ENCODE assay signal across 17 mouse cellular contexts in genomic region chr4:114367840-114368239, GRCm38 (mm10). TPM values are rescaled to one million over a fixed set of nuclear protein-coding genes. Genes with fewer than 3 reads are reported as not detected.
A peak's percentile ranks its signal among the peaks of the same experiment; 100 is the strongest.
DNase-seq lines count a peak whose midpoint lies in the region; ATAC-seq and TF ChIP-seq lines count a peak whose summit lies in the region.
"Had no signal": no experiment of that assay in that cellular context is flagged by ENCODE, and none has a peak within 500 bp of the region (broad histone marks: within the 10 kb centered on the region; RNA-seq: fewer than 3 reads in every experiment).

No protein-coding gene starts in this region.

- intact Hi-C loops in left cerebral cortex, postnatal 4 days (cut with DNase I) = no loop called here

- no peak overlapping the region for H3K4me2 ChIP-seq in hindbrain, embryonic 16.5 days (ENCODE audit: low read length)
- H3K4me2 ChIP-seq in hindbrain, embryonic 14.5 days (replicated peaks) = no peak overlapping the region
- no peak overlapping the region for H3K4me2 ChIP-seq in midbrain, embryonic 13.5 days (replicated peaks)
- no peak overlapping the region for H3K4me2 ChIP-seq in midbrain, postnatal 0 days (ENCODE audit: low read depth, low read length, poor library complexity, severe bottlenecking)
- H3K4me2 ChIP-seq in intestine, embryonic 16.5 days (ENCODE audit: low read depth, low read length) = no peak overlapping the region
- H3K4me2 ChIP-seq: limb, embryonic 13.5 days; midbrain, embryonic 12.5 days; neural tube, embryonic 12.5 days had no signal

- no peaks in the 10 kb centered on the region for H3K27me3 ChIP-seq in hindbrain, embryonic 16.5 days (replicated peaks; ENCODE audit: control insufficient read depth, insufficient read depth, low read length)
- H3K27me3 ChIP-seq in hindbrain, embryonic 14.5 days (ENCODE audit: control insufficient read depth, insufficient read depth, low read length) = no peaks in the 10 kb centered on the region
- peaks cover 11% of the 10 kb centered on the region for H3K27me3 ChIP-seq in midbrain, embryonic 13.5 days
- H3K27me3 ChIP-seq in midbrain, postnatal 0 days (ENCODE audit: insufficient read depth, low read length) = no peaks in the 10 kb centered on the region
- no peaks in the 10 kb centered on the region; the same call in 1 of the 2 replicates for H3K27me3 ChIP-seq in intestine, embryonic 16.5 days (replicated peaks; ENCODE audit: control insufficient read depth, insufficient read depth, low read length)
- H3K27me3 ChIP-seq: neural tube, embryonic 12.5 days had no signal

- H3K36me3 ChIP-seq in hindbrain, embryonic 16.5 days (ENCODE audit: control insufficient read depth, insufficient read depth, low read length) = no peaks in the 10 kb centered on the region
- no peaks in the 10 kb centered on the region for H3K36me3 ChIP-seq in hindbrain, embryonic 14.5 days (replicated peaks; ENCODE audit: control insufficient read depth, insufficient read depth)
- no peaks in the 10 kb centered on the region for H3K36me3 ChIP-seq in midbrain, embryonic 13.5 days
- H3K36me3 ChIP-seq in midbrain, postnatal 0 days (ENCODE audit: insufficient read depth, low read length) = no peaks in the 10 kb centered on the region
- H3K36me3 ChIP-seq in intestine, embryonic 16.5 days (ENCODE audit: control insufficient read depth, insufficient read depth, low read length) = no peaks in the 10 kb centered on the region
- H3K36me3 ChIP-seq: heart, embryonic 10.5 days; limb, embryonic 13.5 days; midbrain, embryonic 12.5 days; neural tube, embryonic 12.5 days had no signal

- DNase-seq in hindbrain, embryonic 14.5 days (ENCODE audit: low spot score) = no peak
- DNase-seq in midbrain, postnatal 0 days (ENCODE audit: low spot score) = no peak
- DNase-seq in left cerebral cortex, postnatal 4 days = no peak
- DNase-seq in frontal cortex, postnatal 36 days (ENCODE audit: low spot score in 2 of 2) = no peak
- DNase-seq: cerebellum, postnatal 36 days; gastrocnemius, postnatal 14 days; heart, postnatal 36 days; kidney, postnatal 10 days; right cerebral cortex, postnatal 14 days had no signal

- H3K9me3 ChIP-seq in hindbrain, embryonic 16.5 days (ENCODE audit: control insufficient read depth, low read length) = no peaks in the 10 kb centered on the region
- H3K9me3 ChIP-seq in hindbrain, embryonic 14.5 days (ENCODE audit: control insufficient read depth, low read length) = no peaks in the 10 kb centered on the region
- no peaks in the 10 kb centered on the region for H3K9me3 ChIP-seq in midbrain, embryonic 13.5 days
- H3K9me3 ChIP-seq in midbrain, postnatal 0 days (ENCODE audit: low read length) = no peaks in the 10 kb centered on the region
- H3K9me3 ChIP-seq in intestine, embryonic 16.5 days (ENCODE audit: control insufficient read depth, low read length) = no peaks in the 10 kb centered on the region
- H3K9me3 ChIP-seq: heart, embryonic 10.5 days; limb, embryonic 13.5 days; midbrain, embryonic 12.5 days; neural tube, embryonic 12.5 days had no signal

- peak; percentile 42; the same call in 1 of the 2 replicates for ATAC-seq in hindbrain, embryonic 16.5 days
- ATAC-seq in hindbrain, embryonic 14.5 days (ENCODE audit: low FRiP score) = no peak
- peak; percentile 66 for ATAC-seq in midbrain, embryonic 13.5 days
- ATAC-seq in midbrain, postnatal 0 days (ENCODE audit: low FRiP score) = no peak
- ATAC-seq in intestine, embryonic 16.5 days = peak; percentile 55
- ATAC-seq: inflammation-experienced regulatory T-cells, adult 6 months had no signal

- H3K4me3 ChIP-seq in hindbrain, embryonic 16.5 days (ENCODE audit: low read length) = no peak overlapping the region
- no peak overlapping the region for H3K4me3 ChIP-seq in hindbrain, embryonic 14.5 days (replicated peaks; ENCODE audit: low read length)
- H3K4me3 ChIP-seq in midbrain, embryonic 13.5 days (replicated peaks) = no peak overlapping the region
- H3K4me3 ChIP-seq in midbrain, postnatal 0 days (ENCODE audit: low read depth, low read length) = no peak overlapping the region
- no peak overlapping the region for H3K4me3 ChIP-seq in intestine, embryonic 16.5 days (ENCODE audit: low read length)
- H3K4me3 ChIP-seq: heart, embryonic 10.5 days; limb, embryonic 13.5 days; midbrain, embryonic 12.5 days; neural tube, embryonic 12.5 days had no signal

- peak overlapping the region; percentile 31; the same call in 1 of the 2 replicates for H3K9ac ChIP-seq in hindbrain, embryonic 16.5 days (ENCODE audit: low read depth, low read length)
- H3K9ac ChIP-seq in hindbrain, embryonic 14.5 days = no peak overlapping the region
- no peak overlapping the region for H3K9ac ChIP-seq in midbrain, embryonic 13.5 days (replicated peaks)
- H3K9ac ChIP-seq in midbrain, postnatal 0 days (replicated peaks; ENCODE audit: low read length, poor library complexity, severe bottlenecking) = no peak overlapping the region
- H3K9ac ChIP-seq in intestine, embryonic 16.5 days (ENCODE audit: low read depth, low read length) = no peak overlapping the region
- H3K9ac ChIP-seq: limb, embryonic 13.5 days; midbrain, embryonic 12.5 days; neural tube, embryonic 12.5 days had no signal

- no peak for TF ChIP-seq CTCF in midbrain, postnatal 0 days (IDR thresholded peaks at IDR 0.05)

- no peaks in the 10 kb centered on the region for H3K4me1 ChIP-seq in hindbrain, embryonic 16.5 days (ENCODE audit: control insufficient read depth, insufficient read depth, low read depth, low read length)
- no peaks in the 10 kb centered on the region for H3K4me1 ChIP-seq in hindbrain, embryonic 14.5 days (replicated peaks; ENCODE audit: control insufficient read depth, insufficient read depth, low read length)
- H3K4me1 ChIP-seq in midbrain, embryonic 13.5 days (replicated peaks) = no peaks in the 10 kb centered on the region
- H3K4me1 ChIP-seq in midbrain, postnatal 0 days (ENCODE audit: insufficient read depth, low read length) = no peaks in the 10 kb centered on the region
- 0 out of 2 replicates have a peak, but pooled peaks cover 6% of the 10 kb centered on the region for H3K4me1 ChIP-seq in intestine, embryonic 16.5 days (ENCODE audit: control insufficient read depth, insufficient read depth, low read length)
- H3K4me1 ChIP-seq: midbrain, embryonic 12.5 days; neural tube, embryonic 12.5 days had no signal

- H3K27ac ChIP-seq in hindbrain, embryonic 16.5 days (ENCODE audit: low read depth, low read length) = no peak overlapping the region
- H3K27ac ChIP-seq in hindbrain, embryonic 14.5 days = no peak overlapping the region
- no peak overlapping the region for H3K27ac ChIP-seq in midbrain, embryonic 13.5 days
- H3K27ac ChIP-seq in midbrain, postnatal 0 days (ENCODE audit: low read depth, low read length) = no peak overlapping the region
- no peak overlapping the region for H3K27ac ChIP-seq in intestine, embryonic 16.5 days (ENCODE audit: low read length)
- H3K27ac ChIP-seq: heart, embryonic 10.5 days; limb, embryonic 13.5 days; midbrain, embryonic 12.5 days; neural tube, embryonic 12.5 days had no signal

- 37% methylated on average over 7 of the region's 7 CpGs for WGBS in hindbrain, embryonic 16.5 days
- 48% methylated on average over 7 of the region's 7 CpGs for WGBS in hindbrain, embryonic 14.5 days
- WGBS in midbrain, embryonic 13.5 days = 28% methylated on average over 7 of the region's 7 CpGs
- 24% methylated on average over 7 of the region's 7 CpGs for WGBS in midbrain, postnatal 0 days
- WGBS in intestine, embryonic 16.5 days = 48% methylated on average over 7 of the region's 7 CpGs

RNA-seq across cellular contexts. Expression of gene Trabd2b, which starts 38.7 kb away (rescaled TPM):
- 0.50 and 0.85 TPM in 2 replicates for polyA plus RNA-seq in hindbrain, embryonic 16.5 days (2015; fragmentation: Nextera tagmentation; extraction: Ambion mirVana)
- 0.63 and 0.67 TPM in 2 replicates for polyA plus RNA-seq in hindbrain, embryonic 14.5 days (2014; fragmentation: Nextera tagmentation; extraction: Ambion mirVana)
- polyA plus RNA-seq in midbrain, embryonic 13.5 days (2015; fragmentation: Nextera tagmentation; extraction: Ambion mirVana) = 0.61 and 0.83 TPM in 2 replicates
- total RNA-seq in midbrain, postnatal 0 days (2014; rRNA removed) = 1.8 and 2.0 TPM in 2 replicates
- polyA plus RNA-seq in midbrain, postnatal 0 days (2015; fragmentation: Nextera tagmentation; extraction: Ambion mirVana) = 0.48 and 0.54 TPM in 2 replicates
- polyA plus RNA-seq in intestine, embryonic 16.5 days (2015; fragmentation: Nextera tagmentation; extraction: Ambion mirVana) = 0.37 and 0.40 TPM in 2 replicates
- total RNA-seq in left cerebral cortex, postnatal 4 days (2021) = 1 to 10 TPM; 2.2 to 2.7 TPM
- polyA plus RNA-seq: inflammation-experienced regulatory T-cells, adult 6 months had no signal

Comparison
In these comparisons a context has a peak if more than half of its experiments do, and no peak if none do; other contexts are left out.
1. ATAC-seq: peak in hindbrain, embryonic 16.5 days (single experiment), midbrain, embryonic 13.5 days (single experiment) and intestine, embryonic 16.5 days (single experiment); none in hindbrain, embryonic 14.5 days (single experiment) and midbrain, postnatal 0 days (single experiment).